Mouse (Mus musculus) 3134 (cell line): ENCODE results near the gene Eif2b5.
"Not testable (repeated sequence)": the region's sequence is repeated elsewhere in the genome, so short reads cannot be mapped to it uniquely, and the experiment has no call there.

Experiments used
- DNase-seq: peaks from one replicate; pipeline ENCODE4 v3.0.0-alpha.2; 2011; ENCODE audit warnings: low spot score; ENCODE audit not compliant: insufficient read length; ENCODE audit errors: extremely low read depth

The Eif2b5 gene

GRCm38 (mm10) chr16:20498677-20499475 lies at the start of gene Eif2b5:
Gene Eif2b5, plus strand, starts transcription at chr16:20498817.
- DNase-seq = peak; percentile 94

GRCm38 (mm10) chr16:20451774-20452173 lies 46.8 kb upstream of the Eif2b5 start:
- DNase-seq = no peak

DNA sequence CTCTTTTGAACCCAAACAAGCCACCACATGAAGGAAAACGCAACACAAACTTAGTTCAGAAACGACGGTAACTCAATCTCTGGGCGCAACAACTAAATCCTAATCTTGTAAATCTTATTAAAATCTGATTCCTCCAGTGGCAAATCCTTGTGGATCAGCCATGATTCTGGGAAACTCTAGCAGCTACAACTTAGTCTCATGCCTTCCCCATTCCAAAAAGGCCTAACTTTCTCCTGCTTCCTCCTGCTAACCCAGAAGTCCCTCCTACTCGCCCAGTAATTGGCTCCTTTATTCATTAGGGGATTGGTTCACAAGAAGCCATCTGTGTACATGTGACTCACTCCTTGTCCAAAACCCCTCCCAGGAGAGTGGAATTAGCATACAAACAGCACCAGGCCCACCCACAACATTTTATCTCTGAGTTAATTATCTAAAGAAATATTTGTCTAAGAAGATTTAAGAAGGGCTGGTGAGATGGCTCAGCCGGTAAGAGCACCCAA lies 44.4 kb upstream of the Eif2b5 start:
- no peak for DNase-seq

DNA sequence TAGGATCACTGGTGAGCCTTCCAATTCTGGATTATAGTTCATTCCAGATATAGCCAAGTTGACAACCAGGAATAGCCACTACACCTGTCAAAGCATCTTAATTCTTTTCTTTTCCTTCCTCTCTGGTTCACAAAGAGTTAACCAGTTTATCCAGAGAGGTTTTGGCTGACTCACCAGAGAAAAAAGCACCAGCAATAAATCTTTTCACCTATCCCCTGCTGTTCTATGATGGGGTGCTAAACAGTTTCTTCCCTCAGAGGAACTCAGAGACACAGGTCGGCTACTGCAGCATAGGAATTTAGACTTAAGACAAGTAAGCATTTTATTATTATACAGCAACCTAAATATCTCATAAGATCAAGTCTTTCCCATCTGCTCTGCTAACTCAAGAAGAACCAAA lies 42.5 kb upstream of the Eif2b5 start:
- no peak for DNase-seq

- DNase-seq = not testable (repeated sequence)
These were observed 39.9 kb upstream of the Eif2b5 start for GRCm38 (mm10) chr16:20458736-20459135.

DNA sequence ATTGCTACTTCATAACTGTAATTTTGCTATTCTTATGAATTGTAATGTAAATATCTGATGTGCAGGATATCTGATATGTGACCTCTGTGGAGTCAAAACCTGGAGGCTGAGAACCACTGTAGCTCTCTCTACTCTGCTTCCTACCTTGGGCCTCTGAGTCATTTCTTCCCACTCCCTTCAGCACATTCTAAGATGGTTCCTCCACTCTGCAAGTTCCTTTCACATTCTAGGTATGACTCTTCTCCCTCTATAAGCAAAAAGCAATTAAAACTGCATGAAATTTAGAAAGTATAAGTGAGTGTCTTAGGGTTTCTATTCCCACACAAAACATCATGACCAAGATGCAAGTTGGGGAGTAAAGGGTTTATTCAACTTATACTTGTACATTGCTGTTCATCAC lies 33.9 kb upstream of the Eif2b5 start:
- no peak for DNase-seq

DNA sequence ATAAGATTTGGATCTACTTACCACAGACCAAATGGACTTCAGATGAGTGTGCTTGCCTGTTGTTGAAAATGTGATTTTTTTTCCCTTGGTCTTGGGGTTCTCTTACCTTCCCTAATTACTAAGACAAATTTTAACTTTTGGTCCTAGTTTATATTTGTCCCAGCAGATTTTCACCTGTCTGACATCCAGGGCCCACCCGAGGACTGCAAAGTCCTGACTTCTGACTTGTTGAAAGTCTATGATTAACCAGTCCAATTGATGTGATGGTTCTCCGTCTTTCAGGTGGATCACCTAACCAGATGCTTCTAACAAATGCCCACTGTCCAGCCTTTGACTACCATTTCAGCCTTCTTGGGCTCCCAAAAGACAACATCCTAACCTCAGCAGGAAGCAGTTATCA lies 27.6 kb upstream of the Eif2b5 start:
- no peak for DNase-seq

DNA sequence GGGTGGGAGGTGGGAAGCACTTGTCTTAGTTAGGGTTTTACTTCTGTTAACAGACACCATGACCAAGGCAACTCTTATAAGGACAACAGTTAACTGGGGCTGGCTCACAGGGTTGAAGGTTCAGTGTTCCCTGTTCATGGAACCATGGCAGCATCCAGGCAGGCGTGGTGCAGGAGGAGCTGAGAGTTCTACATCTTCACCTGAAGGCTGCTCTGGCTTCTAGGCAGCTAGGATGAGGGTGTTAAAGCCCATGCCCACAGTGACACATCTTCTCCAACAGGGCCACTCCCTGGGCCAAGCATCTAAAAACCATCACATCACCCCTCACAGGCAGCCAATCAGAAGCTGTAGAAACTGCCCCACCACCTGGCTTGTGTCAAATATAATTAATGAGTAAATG lies 26.9 kb upstream of the Eif2b5 start:
- DNase-seq = no peak

GRCm38 (mm10) chr16:20473748-20474147 lies 24.9 kb upstream of the Eif2b5 start:
- no peak for DNase-seq

DNA sequence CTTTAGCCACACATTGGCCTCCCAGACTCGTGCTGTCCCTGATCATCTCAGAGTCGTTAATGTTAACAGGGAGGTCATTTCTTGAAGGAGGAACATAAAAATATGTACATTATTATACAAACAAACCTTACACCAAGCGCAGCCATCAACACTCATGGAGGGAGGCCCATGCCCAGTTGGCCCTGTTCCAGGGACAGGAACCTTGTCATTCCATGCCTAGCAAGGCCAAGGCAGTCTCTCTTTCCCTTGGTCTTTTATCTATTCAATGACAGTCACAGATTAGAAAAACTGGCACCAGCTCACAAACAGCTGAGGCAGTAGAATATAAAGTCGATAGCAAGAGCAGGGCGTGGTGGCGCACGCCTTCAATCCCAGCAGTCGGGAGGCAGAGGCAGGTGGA lies 24.4 kb upstream of the Eif2b5 start:
- no peak for DNase-seq

DNA sequence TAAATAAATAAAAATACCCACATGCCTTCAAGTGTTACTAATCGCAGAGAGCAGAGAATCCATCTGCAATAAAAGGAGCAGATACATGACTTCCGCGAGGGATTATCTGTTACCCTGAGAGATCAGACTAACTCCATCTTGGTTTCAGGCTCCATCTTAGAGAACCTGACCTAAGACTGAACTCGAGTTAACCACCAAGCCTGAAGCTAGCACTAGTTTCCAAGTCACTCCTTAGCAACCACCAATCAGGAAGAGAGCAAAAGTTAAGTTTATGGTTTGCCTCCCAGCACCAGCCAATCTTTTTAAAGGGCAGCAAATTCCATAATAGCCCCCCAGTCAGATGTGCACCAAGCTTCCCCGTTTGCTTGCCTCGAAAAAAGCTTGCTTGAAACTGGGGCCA lies 23.8 kb upstream of the Eif2b5 start:
- DNase-seq = no peak

DNA sequence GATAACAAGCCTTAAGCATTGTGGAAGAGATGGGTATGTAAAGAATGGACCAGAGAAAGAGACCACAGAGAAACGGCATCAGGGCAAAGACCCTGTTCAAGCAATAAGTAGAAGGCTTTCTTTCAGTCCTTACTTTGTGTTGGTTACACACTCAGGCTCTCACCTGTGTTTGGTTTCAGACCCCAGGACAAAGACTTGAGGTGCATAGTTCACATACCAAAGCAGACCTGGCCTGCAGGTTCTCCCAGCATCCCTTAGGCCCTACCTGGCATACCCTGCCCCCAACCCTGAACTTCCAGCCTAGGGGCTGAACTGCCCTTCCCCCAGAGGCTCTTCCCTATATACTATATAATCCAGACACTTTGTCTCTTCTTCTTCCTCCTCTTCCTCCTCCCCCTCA lies 23.3 kb upstream of the Eif2b5 start:
- no peak for DNase-seq

DNA sequence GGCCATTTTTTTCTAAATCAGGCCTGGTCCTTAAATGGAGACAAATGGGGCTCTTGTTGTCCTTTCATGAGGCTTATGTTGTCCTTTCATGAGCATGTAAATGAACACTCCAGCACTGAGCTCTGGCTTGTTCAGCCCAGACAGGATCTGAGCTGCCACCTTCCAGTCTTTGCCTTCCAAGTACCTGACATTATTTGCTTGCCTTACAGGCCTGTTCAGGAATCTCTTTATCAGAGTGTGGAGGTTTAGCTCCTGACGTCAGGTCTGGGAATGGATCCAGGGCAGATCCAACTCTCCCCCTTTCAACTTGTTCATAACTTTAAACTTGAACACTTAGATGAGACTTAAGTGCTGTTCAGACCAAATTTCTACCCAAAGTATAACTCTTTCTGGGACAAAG lies 21.8 kb upstream of the Eif2b5 start:
- DNase-seq = peak; percentile 26

DNA sequence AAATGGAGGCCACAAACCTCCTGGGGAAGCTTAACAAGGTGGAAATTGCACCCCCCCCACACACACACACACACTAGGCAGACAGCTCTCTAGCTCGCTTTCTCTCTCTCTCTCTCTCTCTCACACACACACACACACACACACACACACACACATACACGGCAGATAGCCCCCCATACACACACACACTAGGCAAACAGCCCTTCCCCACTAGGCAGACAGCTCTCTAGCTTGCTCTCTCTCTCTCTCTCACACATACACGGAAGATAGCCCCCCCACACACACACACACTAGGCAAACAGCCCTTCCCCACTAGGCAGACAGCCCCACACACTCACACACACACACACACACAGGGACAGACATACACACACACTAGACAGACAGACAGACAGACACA lies 21.3 kb upstream of the Eif2b5 start:
- no peak for DNase-seq

DNA sequence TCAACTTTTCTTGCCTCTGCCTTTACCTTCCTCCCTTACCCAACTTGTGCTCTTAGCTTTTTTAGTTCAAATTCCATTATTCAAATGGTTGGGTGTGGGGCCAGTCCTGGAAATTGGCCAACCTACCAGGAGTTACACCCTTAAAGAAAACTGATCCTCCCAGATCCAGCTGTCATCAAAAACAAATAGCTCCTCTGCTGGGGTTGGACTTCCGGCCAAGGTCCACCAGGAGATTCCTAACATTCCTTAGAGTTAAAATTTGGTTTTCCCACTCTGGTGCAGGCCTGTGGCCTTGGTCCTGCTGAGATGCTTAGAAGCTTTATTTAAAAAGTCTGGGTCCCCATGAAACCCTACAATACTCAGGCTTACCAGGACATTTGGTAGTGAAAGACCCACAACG lies 20.1 kb upstream of the Eif2b5 start:
- peak; percentile 31 for DNase-seq

GRCm38 (mm10) chr16:20479026-20479760 lies 19.4 kb upstream of the Eif2b5 start:
- not testable (repeated sequence) for DNase-seq

GRCm38 (mm10) chr16:20480115-20480514 lies 18.5 kb upstream of the Eif2b5 start:
- peak; percentile 32 for DNase-seq

DNA sequence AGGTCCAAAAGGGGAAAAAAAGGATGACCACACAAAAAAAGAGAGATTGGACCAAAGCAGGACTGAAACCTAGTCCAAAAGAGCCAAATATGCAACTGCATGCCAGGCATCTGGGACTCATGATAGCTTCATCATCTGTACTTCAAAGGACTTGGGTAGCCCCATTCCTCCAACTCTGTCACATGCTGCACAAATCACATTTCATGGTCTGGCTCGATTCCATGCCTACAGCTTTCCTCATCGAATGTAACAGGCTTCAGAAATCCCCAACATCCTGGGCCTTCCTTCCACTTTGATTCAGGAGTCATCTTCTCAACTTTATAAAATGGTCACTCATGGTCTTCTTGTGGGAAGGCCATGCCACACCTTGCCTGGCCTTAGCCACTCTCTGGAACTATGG lies 16.9 kb upstream of the Eif2b5 start:
- no peak for DNase-seq

- not testable (repeated sequence) for DNase-seq
These were observed 14.9 kb upstream of the Eif2b5 start for GRCm38 (mm10) chr16:20483716-20484115.

GRCm38 (mm10) chr16:20485061-20485460 lies 13.6 kb upstream of the Eif2b5 start:
- DNase-seq = no peak

- no peak for DNase-seq
These were observed 12.6 kb upstream of the Eif2b5 start for GRCm38 (mm10) chr16:20486048-20486447.

GRCm38 (mm10) chr16:20488151-20488550 lies 10.5 kb upstream of the Eif2b5 start:
- no peak for DNase-seq
